Comparison of ENCODE assay signal across 8 mouse cellular contexts in the genomic region with DNA sequence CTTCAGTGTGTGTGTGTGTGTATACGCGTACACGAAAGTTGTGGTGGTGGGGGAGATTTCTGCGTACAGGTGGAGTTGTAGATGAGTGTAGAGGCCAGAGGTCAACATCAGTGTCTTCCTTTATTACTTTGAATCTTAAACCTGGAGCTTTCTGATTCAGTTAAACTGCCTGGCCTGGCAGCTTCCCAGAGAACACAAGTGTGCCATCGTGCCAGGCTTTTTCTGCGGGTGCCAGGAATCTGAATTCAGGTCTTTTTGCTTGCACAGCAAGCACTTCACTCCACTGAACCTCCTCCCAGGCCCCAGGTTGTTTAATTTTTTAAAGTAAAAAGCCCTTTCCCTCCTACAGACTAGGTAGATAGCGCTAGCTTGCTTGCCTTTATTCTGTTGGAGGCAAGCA. TPM values are rescaled to one million over a fixed set of nuclear protein-coding genes. Genes with fewer than 3 reads are reported as not detected.
A peak's percentile ranks its signal among the peaks of the same experiment; 100 is the strongest.
DNase-seq lines count a peak whose midpoint lies in the region; ATAC-seq and TF ChIP-seq lines count a peak whose summit lies in the region.

No protein-coding gene starts in this region.

- peak overlapping the region; percentile 78 for H3K4me2 ChIP-seq in heart, embryonic 12.5 days
- peak overlapping the region; percentile 94 for H3K4me2 ChIP-seq in hindbrain, postnatal 0 days (ENCODE audit: low read depth, low read length)

- no peak for DNase-seq in heart, adult 9 months (ENCODE audit: low spot score in 2 of 2)
- no peak for DNase-seq in hindbrain, postnatal 0 days (ENCODE audit: low spot score)
- peak; percentile 38 for DNase-seq in lung, postnatal 14 days
- DNase-seq in right cerebral cortex, postnatal 4 days = no peak
- DNase-seq in frontal cortex, postnatal 25 days (ENCODE audit: low spot score in 2 of 2) = no peak
- no peak for DNase-seq in thymus, postnatal 36 days

- H3K9me3 ChIP-seq in heart, embryonic 12.5 days (replicated peaks) = no peaks in the 10 kb centered on the region
- H3K9me3 ChIP-seq in hindbrain, postnatal 0 days (ENCODE audit: low read length) = no peaks in the 10 kb centered on the region

- no peak for TF ChIP-seq CTCF in bone marrow, adult 2 months (IDR thresholded peaks at IDR 0.05; ENCODE audit: control insufficient read depth, insufficient read depth, low read length)
- TF ChIP-seq CTCF in hindbrain, postnatal 0 days (IDR thresholded peaks at IDR 0.05; ENCODE audit: low read depth) = no peak

- H3K27me3 ChIP-seq in heart, embryonic 12.5 days (replicated peaks) = no peaks in the 10 kb centered on the region
- no peaks in the 10 kb centered on the region for H3K27me3 ChIP-seq in hindbrain, postnatal 0 days (ENCODE audit: insufficient read depth, low read length)

- no peak for ATAC-seq in heart, embryonic 12.5 days (ENCODE audit: insufficient number of reproducible peaks, low FRiP score)
- ATAC-seq in hindbrain, postnatal 0 days = no peak

- no peak for TF ChIP-seq POLR2A in bone marrow, adult 2 months (IDR thresholded peaks at IDR 0.05; ENCODE audit: borderline replicate concordance, control insufficient read depth, low read depth, low read length)

- H3K4me3 ChIP-seq in heart, embryonic 12.5 days = peak overlapping the region; percentile 85
- H3K4me3 ChIP-seq in bone marrow, adult 2 months (replicated peaks; ENCODE audit: control insufficient read depth, low read depth, low read length) = peak overlapping the region; percentile 15
- H3K4me3 ChIP-seq in hindbrain, postnatal 0 days (ENCODE audit: low read length) = peak overlapping the region; percentile 87; the same call in 1 of the 2 replicates

- peaks cover 15% of the 10 kb centered on the region for H3K36me3 ChIP-seq in heart, embryonic 12.5 days
- 0 out of 2 replicates have a peak, but pooled peaks cover 5% of the 10 kb centered on the region for H3K36me3 ChIP-seq in hindbrain, postnatal 0 days (ENCODE audit: insufficient read depth, low read length)

- WGBS in heart, embryonic 12.5 days = 75% methylated on average over 7 of the region's 7 CpGs
- 78% methylated on average over 7 of the region's 7 CpGs for WGBS in bone marrow, adult 2 months
- 88% methylated on average over 7 of the region's 7 CpGs for WGBS in hindbrain, postnatal 0 days

- H3K27ac ChIP-seq in heart, embryonic 12.5 days (ENCODE audit: poor library complexity, severe bottlenecking) = peak overlapping the region; percentile 95
- no peak overlapping the region for H3K27ac ChIP-seq in bone marrow, adult 2 months (ENCODE audit: control insufficient read depth, insufficient read depth, low read depth, low read length, poor library complexity)
- H3K27ac ChIP-seq in hindbrain, postnatal 0 days = peak overlapping the region; percentile 99; the same call in 1 of the 2 replicates

- H3K4me1 ChIP-seq in heart, embryonic 12.5 days (replicated peaks) = peaks cover 32% of the 10 kb centered on the region
- peaks cover 2% of the 10 kb centered on the region; the same call in 1 of the 2 replicates for H3K4me1 ChIP-seq in bone marrow, adult 2 months (ENCODE audit: control insufficient read depth, insufficient read depth, low read length)
- 0 out of 2 replicates have a peak, but pooled peaks cover 10% of the 10 kb centered on the region for H3K4me1 ChIP-seq in hindbrain, postnatal 0 days (ENCODE audit: insufficient read depth, low read length)

- peak overlapping the region; percentile 99 for H3K9ac ChIP-seq in heart, embryonic 12.5 days
- H3K9ac ChIP-seq in hindbrain, postnatal 0 days (replicated peaks; ENCODE audit: low read length) = peak overlapping the region; percentile 97; the same call in 1 of the 2 replicates

RNA-seq across cellular contexts. Expression of a gene that starts 1.1 kb away (rescaled TPM):
- 44.2 and 51.4 TPM in 2 replicates for polyA plus RNA-seq in heart, embryonic 12.5 days (2016; fragmentation: Nextera tagmentation; extraction: Ambion mirVana)
- 49.2 and 80.1 TPM in 2 replicates for polyA plus RNA-seq in bone marrow, adult 2 months (2011; ENCODE audit: insufficient read depth, insufficient read length, low replicate concordance, missing spikeins)
- 6.0 and 15.3 TPM in 2 replicates for total RNA-seq in hindbrain, postnatal 0 days (2014; rRNA removed)
- polyA plus RNA-seq in hindbrain, postnatal 0 days (2015; fragmentation: Nextera tagmentation; extraction: Ambion mirVana) = 33.7 and 37.7 TPM in 2 replicates

RNA-seq across cellular contexts. Expression of a gene that starts 1.3 kb away (rescaled TPM):
- polyA plus RNA-seq in heart, embryonic 12.5 days (2016; fragmentation: Nextera tagmentation; extraction: Ambion mirVana) = 227 and 238 TPM in 2 replicates
- polyA plus RNA-seq in bone marrow, adult 2 months (2011; ENCODE audit: insufficient read depth, insufficient read length, low replicate concordance, missing spikeins) = 35.9 and 39.4 TPM in 2 replicates
- total RNA-seq in hindbrain, postnatal 0 days (2014; rRNA removed) = 14.3 and 22.0 TPM in 2 replicates
- 170 and 191 TPM in 2 replicates for polyA plus RNA-seq in hindbrain, postnatal 0 days (2015; fragmentation: Nextera tagmentation; extraction: Ambion mirVana)

Comparison
In these comparisons a context has a peak if more than half of its experiments do, and no peak if none do; other contexts are left out.
1. H3K4me3 ChIP-seq: peak in every context shown above with its lines; median percentile 87 in hindbrain, postnatal 0 days; 85 in heart, embryonic 12.5 days; 15 in bone marrow, adult 2 months.